Mouse (Mus musculus): ENCODE results near the gene Atad3a. TPM values are rescaled to one million over a fixed set of nuclear protein-coding genes. Genes with fewer than 3 reads are reported as not detected.
A peak's percentile ranks its signal among the peaks of the same experiment; 100 is the strongest.

The Atad3a gene
- total RNA-seq (2014; rRNA removed) (72.3 and 79.2 TPM in 2 replicates), polyA plus RNA-seq (2015; fragmentation: Nextera tagmentation; extraction: Ambion mirVana) (61.3 and 68.6 TPM in 2 replicates)

GRCm38 (mm10) chr4:155760613-155761355 lies at the start of gene Atad3a:
TSS of gene Atad3a (minus strand) at chr4:155761093.
- no peak within 1 kb of the TSS; the same call in 1 of the 2 replicates for H3K27ac ChIP-seq (ENCODE audit: low read depth, low read length)
- DNase-seq: peak; percentile 98
- TF ChIP-seq CTCF (IDR thresholded peaks at IDR 0.05; ENCODE audit: low read depth): no peak
- H3K4me1 ChIP-seq (ENCODE audit: insufficient read depth): peaks cover 14% of the 10 kb centered on the region
- H3K27me3 ChIP-seq (ENCODE audit: insufficient read depth, low read length): no peaks in the 10 kb centered on the region
- peaks cover 6% of the 10 kb centered on the region for H3K36me3 ChIP-seq (ENCODE audit: insufficient read depth)
- WGBS: under 1% methylated on average over 68 of the region's 68 CpGs
- peak within 1 kb of the TSS; percentile 97 for H3K4me2 ChIP-seq (ENCODE audit: low read depth)
- peak within 1 kb of the TSS; percentile 76 for H3K9ac ChIP-seq
- ATAC-seq: peak; percentile 98
- H3K4me3 ChIP-seq (ENCODE audit: low read depth, low read length): peak within 1 kb of the TSS; percentile 76
- no peaks in the 10 kb centered on the region for H3K9me3 ChIP-seq (ENCODE audit: low read length)

GRCm38 (mm10) chr4:155807841-155808240 lies 46.9 kb upstream of the Atad3a start:
- no peaks in the 10 kb centered on the region for H3K9me3 ChIP-seq (ENCODE audit: low read length)
- H3K27ac ChIP-seq (ENCODE audit: low read depth, low read length): no peak overlapping the region
- 96% methylated on average over 3 of the region's 3 CpGs for WGBS
- H3K27me3 ChIP-seq (ENCODE audit: insufficient read depth, low read length): no peaks in the 10 kb centered on the region
- H3K36me3 ChIP-seq (ENCODE audit: insufficient read depth): peaks cover 47% of the 10 kb centered on the region
- no peak overlapping the region for H3K4me3 ChIP-seq (ENCODE audit: low read depth, low read length)
- peaks cover 8% of the 10 kb centered on the region for H3K4me1 ChIP-seq (ENCODE audit: insufficient read depth)
- DNase-seq (no peak), ATAC-seq (no peak)
- no peak for TF ChIP-seq CTCF (IDR thresholded peaks at IDR 0.05; ENCODE audit: low read depth)
- no peak overlapping the region for H3K9ac ChIP-seq
- no peak overlapping the region for H3K4me2 ChIP-seq (ENCODE audit: low read depth)

DNA sequence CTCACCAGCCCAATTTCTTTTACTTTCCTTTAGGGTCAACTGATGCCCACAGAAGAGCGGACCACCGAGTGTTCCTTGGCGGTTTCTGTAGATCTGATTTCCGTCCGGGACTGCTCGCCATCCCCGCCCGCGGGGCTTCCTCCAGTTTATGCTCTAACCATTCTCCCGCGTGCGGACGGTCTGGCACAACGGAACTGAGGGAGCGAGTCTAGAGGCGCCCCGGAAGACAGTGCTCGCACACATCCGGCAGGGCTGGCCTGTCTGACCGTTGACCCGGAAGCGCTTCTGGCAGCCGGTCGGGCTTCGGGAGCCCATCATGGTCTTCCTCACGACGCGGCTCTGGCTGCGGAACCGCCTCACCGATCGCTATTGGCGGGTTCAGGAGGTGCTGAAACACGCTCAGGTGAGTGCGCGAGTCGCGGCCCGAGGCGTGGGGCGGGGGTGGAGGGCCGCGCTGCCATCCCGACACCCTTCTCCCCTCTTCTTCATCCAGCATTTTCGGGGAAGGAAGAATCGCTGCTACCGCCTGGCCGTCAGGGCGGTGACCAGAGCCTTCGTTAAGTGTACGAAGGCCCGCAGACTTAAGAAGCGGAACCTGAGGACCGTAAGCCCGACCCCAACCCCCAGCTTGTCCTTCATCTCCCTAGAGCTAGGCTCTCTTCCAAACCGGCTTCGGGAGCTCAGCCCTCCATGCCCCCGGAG lies 42.6 kb upstream of the Atad3a start:
- Histone ChIP-seq H3K9me3 (ENCODE audit: low read length) (no peaks in the 10 kb centered on the region), H3K27me3 (ENCODE audit: insufficient read depth, low read length) (no peaks in the 10 kb centered on the region; the same call in 1 of the 2 replicates), H3K36me3 (ENCODE audit: insufficient read depth) (peaks cover 25% of the 10 kb centered on the region), H3K9ac (peak overlapping the region; percentile 87), H3K4me2 (ENCODE audit: low read depth) (peak overlapping the region; percentile 58), H3K4me3 (ENCODE audit: low read depth, low read length) (peak overlapping the region; percentile 83), H3K27ac (ENCODE audit: low read depth, low read length) (peak overlapping the region; percentile 79), H3K4me1 (ENCODE audit: insufficient read depth) (peaks cover 11% of the 10 kb centered on the region)
- no peak; the same call in 1 of the 2 replicates for TF ChIP-seq CTCF (IDR thresholded peaks at IDR 0.05; ENCODE audit: low read depth)
- peak; percentile 96 for DNase-seq
- peak; percentile 99 for ATAC-seq
- WGBS: under 1% methylated on average over 58 of the region's 58 CpGs

- peak; percentile 31; the same call in 1 of the 2 replicates for TF ChIP-seq CTCF (IDR thresholded peaks at IDR 0.05; ENCODE audit: low read depth)
- peak within 1 kb of the TSS; percentile 87 for H3K9ac ChIP-seq
- H3K27me3 ChIP-seq (ENCODE audit: insufficient read depth, low read length): no peaks in the 10 kb centered on the region; the same call in 1 of the 2 replicates
- H3K36me3 ChIP-seq (ENCODE audit: insufficient read depth): peaks cover 18% of the 10 kb centered on the region
- peak within 1 kb of the TSS; percentile 79 for H3K27ac ChIP-seq (ENCODE audit: low read depth, low read length)
- ATAC-seq (peak; percentile 68; the same call in 1 of the 2 replicates), DNase-seq (peak; percentile 32)
- peak within 1 kb of the TSS; percentile 58 for H3K4me2 ChIP-seq (ENCODE audit: low read depth)
- 8% methylated on average over 12 of the region's 12 CpGs for WGBS
- no peaks in the 10 kb centered on the region for H3K9me3 ChIP-seq (ENCODE audit: low read length)
- H3K4me3 ChIP-seq (ENCODE audit: low read depth, low read length): peak within 1 kb of the TSS; percentile 83
- H3K4me1 ChIP-seq (ENCODE audit: insufficient read depth): peaks cover 11% of the 10 kb centered on the region
These were observed 41.9 kb upstream of the Atad3a start, which contains the start of gene Mrpl20 for GRCm38 (mm10) chr4:155802741-155803339. TSS of gene Mrpl20 (plus strand) at chr4:155802878.

GRCm38 (mm10) chr4:155802075-155802474 lies 41.2 kb upstream of the Atad3a start:
- 91% methylated on average over 1 of the region's 1 CpGs for WGBS
- H3K27ac ChIP-seq (ENCODE audit: low read depth, low read length): no peak overlapping the region
- H3K4me1 ChIP-seq (ENCODE audit: insufficient read depth): peaks cover 11% of the 10 kb centered on the region
- H3K4me3 ChIP-seq (ENCODE audit: low read depth, low read length): no peak overlapping the region
- TF ChIP-seq CTCF (IDR thresholded peaks at IDR 0.05; ENCODE audit: low read depth): no peak
- no peak for DNase-seq
- H3K27me3 ChIP-seq (ENCODE audit: insufficient read depth, low read length): no peaks in the 10 kb centered on the region; the same call in 1 of the 2 replicates
- H3K36me3 ChIP-seq (ENCODE audit: insufficient read depth): peaks cover 12% of the 10 kb centered on the region
- no peaks in the 10 kb centered on the region for H3K9me3 ChIP-seq (ENCODE audit: low read length)
- ATAC-seq: no peak
- H3K4me2 ChIP-seq (ENCODE audit: low read depth): no peak overlapping the region
- no peak overlapping the region for H3K9ac ChIP-seq

DNA sequence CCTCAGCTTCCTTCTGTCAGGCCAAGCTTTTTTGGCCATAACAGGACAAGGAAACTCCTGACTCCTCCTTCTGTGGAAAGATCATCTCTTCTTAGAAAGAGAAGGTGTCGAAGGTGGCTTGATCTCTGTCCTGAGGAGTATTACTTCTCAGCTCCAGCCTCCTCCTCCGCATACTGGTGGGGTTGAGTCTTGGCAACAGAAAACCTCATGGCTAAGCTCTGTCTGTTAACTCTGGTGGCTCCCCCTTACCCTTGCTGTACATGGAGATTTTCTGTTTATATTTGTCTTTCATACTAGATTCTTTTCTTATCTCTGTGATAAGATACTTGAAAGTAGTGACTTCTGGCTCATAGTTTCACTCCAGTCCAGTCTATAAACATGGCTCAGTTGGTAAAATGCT lies 32.8 kb upstream of the Atad3a start:
- Histone ChIP-seq H3K4me1 (ENCODE audit: insufficient read depth) (no peaks in the 10 kb centered on the region), H3K27ac (ENCODE audit: low read depth, low read length) (no peak overlapping the region), H3K36me3 (ENCODE audit: insufficient read depth) (no peaks in the 10 kb centered on the region), H3K9ac (no peak overlapping the region), H3K9me3 (ENCODE audit: low read length) (no peaks in the 10 kb centered on the region), H3K4me3 (ENCODE audit: low read depth, low read length) (no peak overlapping the region), H3K4me2 (ENCODE audit: low read depth) (no peak overlapping the region), H3K27me3 (ENCODE audit: insufficient read depth, low read length) (no peaks in the 10 kb centered on the region)
- no peak for DNase-seq
- TF ChIP-seq CTCF (IDR thresholded peaks at IDR 0.05; ENCODE audit: low read depth): no peak
- ATAC-seq: no peak
- WGBS: 66% methylated on average over 2 of the region's 2 CpGs

Measured in forebrain, postnatal 0 days (tissue).